Mouse (Mus musculus): ENCODE results near the gene Rorc. TPM values are rescaled to one million over a fixed set of nuclear protein-coding genes. Genes with fewer than 3 reads are reported as not detected.

Rorc gene
- polyA plus RNA-seq, 1 experiment from 2014 or later, result 8.1 TPM

- no peaks in the 10 kb centered on the region for H3K9me3 ChIP-seq (ENCODE audit: control insufficient read depth, low read length)
- H3K4me3 ChIP-seq (ENCODE audit: control insufficient read depth in 1 of 2, insufficient read depth in 1 of 2, low read depth in 1 of 2, low read length in 2 of 2), result no peak overlapping the region
- H3K4me1 ChIP-seq (ENCODE audit: control insufficient read depth in 2 of 2, insufficient read depth in 2 of 2, low read length in 2 of 2), result peaks cover 11 to 21% of the 10 kb centered on the region in 2 experiments; a peak in 3 of 4 replicates
- peaks cover 3% of the 10 kb centered on the region; the same call in 1 of the 2 replicates for H3K27me3 ChIP-seq (ENCODE audit: control insufficient read depth, insufficient read depth, low read length)
- H3K4me2 ChIP-seq (ENCODE audit: low read length), result no peak overlapping the region
- 62% methylated on average over 2 of the region's 2 CpGs for WGBS
- H3K27ac ChIP-seq (replicated peaks in 1 of 2; ENCODE audit: control insufficient read depth in 1 of 2, insufficient read depth in 1 of 2, low read depth in 2 of 2, low read length in 2 of 2), result no peak overlapping the region
- H3K9ac ChIP-seq (ENCODE audit: low read length), result no peak overlapping the region
- no peak for ATAC-seq (ENCODE audit: insufficient number of reproducible peaks, insufficient read depth, low FRiP score, low read depth)
- H3K36me3 ChIP-seq (ENCODE audit: control insufficient read depth, insufficient read depth, low read length), result no peaks in the 10 kb centered on the region
Measured at GRCm38 (mm10) chr3:94375146-94375545, 2.6 kb downstream of the Rorc start.

GRCm38 (mm10) chr3:94375861-94376260 is 3.3 kb downstream of the Rorc start:
- H3K4me2 ChIP-seq (ENCODE audit: low read length), result no peak overlapping the region
- H3K9me3 ChIP-seq (ENCODE audit: control insufficient read depth, low read length), result no peaks in the 10 kb centered on the region
- H3K36me3 ChIP-seq (ENCODE audit: control insufficient read depth, insufficient read depth, low read length), result no peaks in the 10 kb centered on the region
- peaks cover 3% of the 10 kb centered on the region; the same call in 1 of the 2 replicates for H3K27me3 ChIP-seq (ENCODE audit: control insufficient read depth, insufficient read depth, low read length)
- WGBS, result 38% methylated on average over 5 of the region's 5 CpGs
- no peak overlapping the region for H3K27ac ChIP-seq (replicated peaks in 1 of 2; ENCODE audit: control insufficient read depth in 1 of 2, insufficient read depth in 1 of 2, low read depth in 2 of 2, low read length in 2 of 2)
- peaks cover 11 to 21% of the 10 kb centered on the region in 2 experiments; a peak in 3 of 4 replicates for H3K4me1 ChIP-seq (ENCODE audit: control insufficient read depth in 2 of 2, insufficient read depth in 2 of 2, low read length in 2 of 2)
- no peak overlapping the region for H3K4me3 ChIP-seq (ENCODE audit: control insufficient read depth in 1 of 2, insufficient read depth in 1 of 2, low read depth in 1 of 2, low read length in 2 of 2)
- H3K9ac ChIP-seq (ENCODE audit: low read length), result no peak overlapping the region
- no peak for ATAC-seq (ENCODE audit: insufficient number of reproducible peaks, insufficient read depth, low FRiP score, low read depth)

GRCm38 (mm10) chr3:94377028-94377923 is 4.7 kb downstream of the Rorc start:
- no peak for ATAC-seq (ENCODE audit: insufficient number of reproducible peaks, insufficient read depth, low FRiP score, low read depth)
- Histone ChIP-seq H3K27me3 (ENCODE audit: control insufficient read depth, insufficient read depth, low read length) (peaks cover 3% of the 10 kb centered on the region; the same call in 1 of the 2 replicates), H3K36me3 (ENCODE audit: control insufficient read depth, insufficient read depth, low read length) (no peaks in the 10 kb centered on the region), H3K4me3 (ENCODE audit: control insufficient read depth in 1 of 2, insufficient read depth in 1 of 2, low read depth in 1 of 2, low read length in 2 of 2) (no peak overlapping the region), H3K9ac (ENCODE audit: low read length) (no peak overlapping the region), H3K27ac (replicated peaks in 1 of 2; ENCODE audit: control insufficient read depth in 1 of 2, insufficient read depth in 1 of 2, low read depth in 2 of 2, low read length in 2 of 2) (no peak overlapping the region), H3K9me3 (ENCODE audit: control insufficient read depth, low read length) (no peaks in the 10 kb centered on the region), H3K4me1 (ENCODE audit: control insufficient read depth in 2 of 2, insufficient read depth in 2 of 2, low read length in 2 of 2) (peaks cover 8 to 11% of the 10 kb centered on the region in 2 experiments; a peak in 3 of 4 replicates), H3K4me2 (ENCODE audit: low read length) (no peak overlapping the region)
- 11% methylated on average over 13 of the region's 13 CpGs for WGBS

- Histone ChIP-seq H3K4me3 (ENCODE audit: control insufficient read depth in 1 of 2, insufficient read depth in 1 of 2, low read depth in 1 of 2, low read length in 2 of 2) (no peak overlapping the region), H3K36me3 (ENCODE audit: control insufficient read depth, insufficient read depth, low read length) (no peaks in the 10 kb centered on the region), H3K9ac (ENCODE audit: low read length) (no peak overlapping the region), H3K9me3 (ENCODE audit: control insufficient read depth, low read length) (no peaks in the 10 kb centered on the region), H3K4me2 (ENCODE audit: low read length) (no peak overlapping the region), H3K27me3 (ENCODE audit: control insufficient read depth, insufficient read depth, low read length) (peaks cover 3% of the 10 kb centered on the region; the same call in 1 of the 2 replicates), H3K4me1 (ENCODE audit: control insufficient read depth in 2 of 2, insufficient read depth in 2 of 2, low read length in 2 of 2) (no peaks in the 10 kb centered on the region; a peak in 1 of 4 replicates), H3K27ac (replicated peaks in 1 of 2; ENCODE audit: control insufficient read depth in 1 of 2, insufficient read depth in 1 of 2, low read depth in 2 of 2, low read length in 2 of 2) (no peak overlapping the region)
- no peak for ATAC-seq (ENCODE audit: insufficient number of reproducible peaks, insufficient read depth, low FRiP score, low read depth)
- WGBS, result 16% methylated on average over 9 of the region's 9 CpGs
Measured at GRCm38 (mm10) chr3:94379831-94380510, 7.4 kb downstream of the Rorc start.

GRCm38 (mm10) chr3:94382308-94382707 is 9.7 kb downstream of the Rorc start:
- 57% methylated on average over 5 of the region's 5 CpGs for WGBS
- Histone ChIP-seq H3K4me3 (ENCODE audit: control insufficient read depth in 1 of 2, insufficient read depth in 1 of 2, low read depth in 1 of 2, low read length in 2 of 2) (no peak overlapping the region), H3K36me3 (ENCODE audit: control insufficient read depth, insufficient read depth, low read length) (no peaks in the 10 kb centered on the region)

GRCm38 (mm10) chr3:94383476-94383875 is 10.9 kb downstream of the Rorc start:
- Histone ChIP-seq H3K4me1 (ENCODE audit: control insufficient read depth in 2 of 2, insufficient read depth in 2 of 2, low read length in 2 of 2) (no peaks in the 10 kb centered on the region; a peak in 1 of 4 replicates), H3K27ac (replicated peaks in 1 of 2; ENCODE audit: control insufficient read depth in 1 of 2, insufficient read depth in 1 of 2, low read depth in 2 of 2, low read length in 2 of 2) (no peak overlapping the region), H3K9ac (ENCODE audit: low read length) (no peak overlapping the region), H3K36me3 (ENCODE audit: control insufficient read depth, insufficient read depth, low read length) (no peaks in the 10 kb centered on the region), H3K4me3 (ENCODE audit: control insufficient read depth in 1 of 2, insufficient read depth in 1 of 2, low read depth in 1 of 2, low read length in 2 of 2) (no peak overlapping the region), H3K4me2 (ENCODE audit: low read length) (no peak overlapping the region), H3K9me3 (ENCODE audit: control insufficient read depth, low read length) (no peaks in the 10 kb centered on the region), H3K27me3 (ENCODE audit: control insufficient read depth, insufficient read depth, low read length) (no peaks in the 10 kb centered on the region)
- WGBS, result 55% methylated on average over 3 of the region's 3 CpGs
- ATAC-seq (ENCODE audit: insufficient number of reproducible peaks, insufficient read depth, low FRiP score, low read depth), result no peak

More at GRCm38 (mm10) chr3:94382308-94382707, 9.7 kb downstream of the Rorc start:
- Histone ChIP-seq H3K4me2 (ENCODE audit: low read length) (no peak overlapping the region), H3K27me3 (ENCODE audit: control insufficient read depth, insufficient read depth, low read length) (no peaks in the 10 kb centered on the region), H3K27ac (replicated peaks in 1 of 2; ENCODE audit: control insufficient read depth in 1 of 2, insufficient read depth in 1 of 2, low read depth in 2 of 2, low read length in 2 of 2) (no peak overlapping the region), H3K4me1 (ENCODE audit: control insufficient read depth in 2 of 2, insufficient read depth in 2 of 2, low read length in 2 of 2) (no peaks in the 10 kb centered on the region; a peak in 1 of 4 replicates), H3K9me3 (ENCODE audit: control insufficient read depth, low read length) (no peaks in the 10 kb centered on the region), H3K9ac (ENCODE audit: low read length) (no peak overlapping the region)
- ATAC-seq (ENCODE audit: insufficient number of reproducible peaks, insufficient read depth, low FRiP score, low read depth), result no peak

GRCm38 (mm10) chr3:94386671-94387070 is 14.1 kb downstream of the Rorc start:
- Histone ChIP-seq H3K4me1 (ENCODE audit: control insufficient read depth in 2 of 2, insufficient read depth in 2 of 2, low read length in 2 of 2) (no peaks in the 10 kb centered on the region), H3K9ac (ENCODE audit: low read length) (no peak overlapping the region), H3K4me3 (ENCODE audit: control insufficient read depth in 1 of 2, insufficient read depth in 1 of 2, low read depth in 1 of 2, low read length in 2 of 2) (no peak overlapping the region), H3K27ac (replicated peaks in 1 of 2; ENCODE audit: control insufficient read depth in 1 of 2, insufficient read depth in 1 of 2, low read depth in 2 of 2, low read length in 2 of 2) (no peak overlapping the region), H3K36me3 (ENCODE audit: control insufficient read depth, insufficient read depth, low read length) (no peaks in the 10 kb centered on the region), H3K9me3 (ENCODE audit: control insufficient read depth, low read length) (no peaks in the 10 kb centered on the region), H3K4me2 (ENCODE audit: low read length) (no peak overlapping the region), H3K27me3 (ENCODE audit: control insufficient read depth, insufficient read depth, low read length) (no peaks in the 10 kb centered on the region)
- 61% methylated on average over 4 of the region's 4 CpGs for WGBS
- ATAC-seq (ENCODE audit: insufficient number of reproducible peaks, insufficient read depth, low FRiP score, low read depth), result no peak
